16 mouse cellular contexts compared by ENCODE assay signal in the genomic region with DNA sequence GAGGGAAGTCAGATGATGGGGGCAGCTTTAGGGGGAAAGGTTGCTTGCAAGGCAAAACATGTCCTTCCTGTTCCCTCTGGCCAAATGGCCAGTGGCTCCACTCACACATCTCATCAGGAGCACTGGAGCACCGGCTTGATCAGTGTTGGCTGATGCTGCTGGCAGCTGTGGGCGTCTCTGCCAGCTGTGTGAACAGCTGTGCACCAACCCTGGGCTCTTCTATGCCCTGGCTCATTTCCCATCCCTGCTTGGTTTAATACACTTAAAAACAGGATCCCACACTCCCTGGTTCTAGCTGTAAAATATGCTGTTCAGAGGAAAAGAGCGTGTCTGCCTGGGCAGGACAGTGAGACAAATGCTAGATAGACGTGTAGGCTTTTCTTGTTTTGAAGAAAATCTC.
DNase-seq lines count a peak whose midpoint lies in the region; ATAC-seq and TF ChIP-seq lines count a peak whose summit lies in the region.
"Had no signal": no experiment of that assay in that cellular context is flagged by ENCODE, and none has a peak within 500 bp of the region (broad histone marks: within the 10 kb centered on the region; RNA-seq: fewer than 3 reads in every experiment).

No protein-coding gene starts in this region.

- no peak overlapping the region for H3K4me3 ChIP-seq in gastrocnemius, adult 2 months
- no peak overlapping the region for H3K4me3 ChIP-seq in midbrain, embryonic 12.5 days
- no peak overlapping the region for H3K4me3 ChIP-seq in midbrain, embryonic 14.5 days (replicated peaks; ENCODE audit: low read depth, low read length)
- H3K4me3 ChIP-seq in forebrain, postnatal 0 days (ENCODE audit: low read depth, low read length): no peak overlapping the region
- H3K4me3 ChIP-seq in neural tube, embryonic 14.5 days (ENCODE audit: low read depth, low read length): no peak overlapping the region
- H3K4me3 ChIP-seq: heart, embryonic 15.5 days; liver, embryonic 12.5 days; megakaryocyte, embryonic 14.5 days had no signal

- no peak overlapping the region for H3K4me2 ChIP-seq in midbrain, embryonic 12.5 days (replicated peaks)
- H3K4me2 ChIP-seq in midbrain, embryonic 14.5 days (ENCODE audit: low read length): no peak overlapping the region
- H3K4me2 ChIP-seq in forebrain, postnatal 0 days (ENCODE audit: low read depth): no peak overlapping the region
- no peak overlapping the region for H3K4me2 ChIP-seq in neural tube, embryonic 14.5 days (ENCODE audit: low read depth, low read length)
- H3K4me2 ChIP-seq: heart, embryonic 15.5 days; liver, embryonic 12.5 days had no signal

- H3K9me3 ChIP-seq in midbrain, embryonic 12.5 days: no peaks in the 10 kb centered on the region
- no peaks in the 10 kb centered on the region for H3K9me3 ChIP-seq in midbrain, embryonic 14.5 days (ENCODE audit: control insufficient read depth, low read length)
- no peaks in the 10 kb centered on the region for H3K9me3 ChIP-seq in forebrain, postnatal 0 days (ENCODE audit: low read length)
- no peaks in the 10 kb centered on the region for H3K9me3 ChIP-seq in neural tube, embryonic 14.5 days (ENCODE audit: control insufficient read depth, low read length)
- H3K9me3 ChIP-seq: heart, embryonic 15.5 days; liver, embryonic 12.5 days; megakaryocyte, embryonic 14.5 days had no signal

- no peak for TF ChIP-seq CTCF in gastrocnemius, adult 2 months (IDR thresholded peaks at IDR 0.05)
- TF ChIP-seq CTCF in forebrain, postnatal 0 days (IDR thresholded peaks at IDR 0.05; ENCODE audit: low read depth): no peak

- H3K4me1 ChIP-seq in midbrain, embryonic 12.5 days: peaks cover 37% of the 10 kb centered on the region
- H3K4me1 ChIP-seq in midbrain, embryonic 14.5 days (ENCODE audit: control insufficient read depth, insufficient read depth, low read length): peaks cover 27% of the 10 kb centered on the region
- H3K4me1 ChIP-seq in forebrain, postnatal 0 days (ENCODE audit: insufficient read depth): peaks cover 19% of the 10 kb centered on the region
- H3K4me1 ChIP-seq in neural tube, embryonic 14.5 days (ENCODE audit: control insufficient read depth, insufficient read depth, low read length): peaks cover 21% of the 10 kb centered on the region

- H3K9ac ChIP-seq in midbrain, embryonic 12.5 days (replicated peaks): no peak overlapping the region
- no peak overlapping the region for H3K9ac ChIP-seq in midbrain, embryonic 14.5 days (replicated peaks; ENCODE audit: low read length)
- no peak overlapping the region for H3K9ac ChIP-seq in forebrain, postnatal 0 days
- no peak overlapping the region for H3K9ac ChIP-seq in neural tube, embryonic 14.5 days (replicated peaks; ENCODE audit: low read depth, low read length)
- H3K9ac ChIP-seq: heart, embryonic 15.5 days; liver, embryonic 12.5 days had no signal

- no peaks in the 10 kb centered on the region for H3K36me3 ChIP-seq in midbrain, embryonic 12.5 days
- H3K36me3 ChIP-seq in midbrain, embryonic 14.5 days (ENCODE audit: control insufficient read depth, insufficient read depth, low read length): no peaks in the 10 kb centered on the region
- no peaks in the 10 kb centered on the region for H3K36me3 ChIP-seq in forebrain, postnatal 0 days (ENCODE audit: insufficient read depth)
- no peaks in the 10 kb centered on the region for H3K36me3 ChIP-seq in neural tube, embryonic 14.5 days (ENCODE audit: control insufficient read depth, insufficient read depth, low read length)
- H3K36me3 ChIP-seq: heart, embryonic 15.5 days; liver, embryonic 12.5 days had no signal

- WGBS in midbrain, embryonic 12.5 days: 80% methylated on average over 4 of the region's 4 CpGs
- WGBS in midbrain, embryonic 14.5 days: 74% methylated on average over 4 of the region's 4 CpGs
- 40% methylated on average over 4 of the region's 4 CpGs for WGBS in forebrain, postnatal 0 days
- WGBS in neural tube, embryonic 14.5 days: 52% methylated on average over 4 of the region's 4 CpGs

- intact Hi-C loops in gastrocnemius, postnatal 14 days (cut with DNase I; ENCODE audit: low total_unique reads): no loop called here
- intact Hi-C loops in gastrocnemius, adult 2 months (cut with DNase I): no loop called here

- peak; percentile 13 for DNase-seq in gastrocnemius, postnatal 14 days
- DNase-seq in gastrocnemius, adult 2 months: no peak
- DNase-seq in midbrain, embryonic 14.5 days: no peak
- DNase-seq in forebrain, postnatal 0 days: peak; percentile 52
- DNase-seq in right cerebral cortex, adult 18-20 months: no peak
- DNase-seq in cerebellum, adult 11-12 months: no peak
- DNase-seq: B cell, adult 2 months; cerebellum, adult 2 months; embryo, embryonic 11 days; thymus, adult 2 months had no signal

- no peaks in the 10 kb centered on the region for H3K27me3 ChIP-seq in midbrain, embryonic 12.5 days
- no peaks in the 10 kb centered on the region for H3K27me3 ChIP-seq in midbrain, embryonic 14.5 days (ENCODE audit: control insufficient read depth, insufficient read depth, low read length)
- H3K27me3 ChIP-seq in forebrain, postnatal 0 days (ENCODE audit: insufficient read depth, low read length): no peaks in the 10 kb centered on the region
- H3K27me3 ChIP-seq in neural tube, embryonic 14.5 days (ENCODE audit: control insufficient read depth, insufficient read depth, low read length): no peaks in the 10 kb centered on the region

- ATAC-seq in midbrain, embryonic 12.5 days (ENCODE audit: low FRiP score, low read depth): no peak
- no peak for ATAC-seq in midbrain, embryonic 14.5 days (ENCODE audit: low FRiP score, low TSS enrichment)
- peak; percentile 69 for ATAC-seq in forebrain, postnatal 0 days
- peak; percentile 48; the same call in 1 of the 2 replicates for ATAC-seq in neural tube, embryonic 14.5 days (ENCODE audit: low read depth)
- ATAC-seq: intestine, embryonic 16.5 days; liver, embryonic 12.5 days had no signal

- no peak overlapping the region for H3K27ac ChIP-seq in gastrocnemius, adult 2 months
- H3K27ac ChIP-seq in midbrain, embryonic 12.5 days (replicated peaks): peak overlapping the region; percentile 26
- H3K27ac ChIP-seq in midbrain, embryonic 14.5 days (replicated peaks; ENCODE audit: low read depth, low read length): no peak overlapping the region; the same call in 1 of the 2 replicates
- peak overlapping the region; percentile 35; the same call in 1 of the 2 replicates for H3K27ac ChIP-seq in forebrain, postnatal 0 days (ENCODE audit: low read depth, low read length)
- H3K27ac ChIP-seq in neural tube, embryonic 14.5 days (ENCODE audit: low read depth, low read length): peak overlapping the region; percentile 45
- H3K27ac ChIP-seq: heart, embryonic 15.5 days; liver, embryonic 12.5 days had no signal

Comparison
In these comparisons a context has a peak if more than half of its experiments do, and no peak if none do; other contexts are left out.
1. DNase-seq: peak in gastrocnemius, postnatal 14 days (single experiment) and forebrain, postnatal 0 days (single experiment); none in gastrocnemius, adult 2 months (single experiment), midbrain, embryonic 14.5 days (single experiment), right cerebral cortex, adult 18-20 months (single experiment) and cerebellum, adult 11-12 months (single experiment).
2. H3K27ac ChIP-seq: peak in midbrain, embryonic 12.5 days (single experiment), forebrain, postnatal 0 days (single experiment) and neural tube, embryonic 14.5 days (single experiment); none in gastrocnemius, adult 2 months (single experiment) and midbrain, embryonic 14.5 days (single experiment).
3. ATAC-seq: peak in forebrain, postnatal 0 days (single experiment) and neural tube, embryonic 14.5 days (single experiment); none in midbrain, embryonic 12.5 days (single experiment) and midbrain, embryonic 14.5 days (single experiment).